Mouse (Mus musculus) MN1 (cell line): ENCODE measurements at regions not wholly inside any gene's neighbourhood (a gene's known extent, or its start where the extent isn't known, plus 50 kb on each side); places are given as distances from the start of the nearest gene placed in this dataset.
"Not testable (repeated sequence)": the region's sequence is repeated elsewhere in the genome, so short reads cannot be mapped to it uniquely, and the experiment has no call there.

Source experiments
- DNase-seq: peaks from one replicate; pipeline ENCODE4 v3.0.0-alpha.2; 2016; ENCODE audit warnings: low spot score

DNA sequence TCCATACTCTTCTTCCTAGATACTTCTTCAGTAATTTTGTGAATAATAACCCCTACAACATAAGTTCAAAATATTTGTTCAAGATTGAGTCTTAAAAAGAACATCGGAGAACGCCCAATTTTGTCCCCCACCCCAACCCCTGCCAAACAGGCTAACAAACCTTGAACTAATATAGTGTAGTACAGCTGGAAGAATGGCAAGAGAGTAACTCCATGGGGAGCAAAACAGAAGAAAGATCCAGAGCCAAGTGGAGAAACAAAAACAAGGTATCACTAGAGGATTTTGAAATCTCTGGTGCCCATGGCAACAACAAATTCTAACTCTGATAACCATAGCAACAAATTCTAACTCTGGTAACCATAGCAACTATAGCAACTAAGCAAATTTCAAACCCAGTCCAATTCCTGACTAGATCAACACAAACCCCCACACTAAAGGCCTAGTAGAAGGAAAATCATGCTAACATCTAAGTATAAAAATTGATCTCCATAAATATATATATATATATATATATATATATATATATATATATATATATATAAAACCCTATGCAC is 74.2 kb upstream of the Magee2 start:
- DNase-seq: no peak

DNA sequence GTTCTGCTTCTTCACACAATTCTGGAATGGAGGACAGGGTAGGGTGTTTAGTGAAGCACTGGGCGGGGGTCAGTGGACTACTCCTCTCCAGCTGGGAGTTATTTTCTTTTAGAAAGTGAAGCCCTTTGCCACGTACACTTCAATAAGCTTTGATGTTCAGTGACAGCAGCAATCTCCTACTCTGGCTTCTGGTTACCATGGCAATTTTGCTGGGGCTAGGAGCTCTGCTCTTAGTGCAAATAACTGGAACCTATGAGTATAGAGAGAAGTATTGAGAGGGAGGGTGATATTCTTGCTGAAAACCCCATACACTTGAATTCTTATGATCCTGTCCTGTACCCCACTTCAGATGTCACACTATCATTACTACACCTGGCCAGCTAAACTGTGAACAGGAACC is 94.5 kb upstream of the Magee2 start:
- no peak for DNase-seq

DNA sequence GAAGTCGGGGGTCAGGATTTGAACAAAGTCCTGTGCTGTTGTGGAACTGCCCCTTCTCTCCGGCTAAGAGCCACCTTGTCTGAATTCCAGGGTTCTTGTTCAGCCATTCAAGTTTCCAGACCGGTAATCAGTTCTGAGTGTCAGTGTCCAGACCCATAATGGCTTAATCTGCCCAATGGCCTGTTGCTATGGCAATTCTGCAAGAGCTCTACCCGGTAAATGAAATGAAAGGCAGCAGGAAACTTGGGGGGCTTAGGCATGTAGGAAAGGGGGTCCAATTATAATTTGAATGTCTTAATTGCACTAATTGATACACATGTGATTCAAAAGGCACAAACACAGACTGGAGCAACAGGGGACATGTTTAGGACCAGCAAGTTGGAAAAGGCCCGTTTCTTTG is 95.7 kb upstream of the Magee2 start:
- not testable (repeated sequence) for DNase-seq

DNA sequence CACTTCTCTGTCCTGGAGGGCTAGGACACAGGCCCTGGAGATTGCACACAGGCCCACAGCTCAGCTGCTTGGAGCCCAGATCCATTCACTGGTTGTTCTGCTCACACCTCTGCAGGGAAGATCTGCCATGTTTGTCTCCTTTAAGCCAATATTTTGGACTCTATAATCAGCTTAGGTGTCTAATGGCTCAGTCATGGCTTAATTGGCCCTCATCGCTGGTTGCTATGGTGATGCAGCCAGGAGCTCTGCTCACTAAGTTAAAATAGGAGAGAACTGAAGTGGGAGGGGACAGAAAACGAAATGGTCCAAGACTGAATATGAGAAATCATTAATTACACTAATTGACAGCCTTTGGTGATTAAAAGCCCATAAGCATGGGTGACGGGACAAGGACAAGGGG is 96.3 kb upstream of the Magee2 start:
- not testable (repeated sequence) for DNase-seq

DNA sequence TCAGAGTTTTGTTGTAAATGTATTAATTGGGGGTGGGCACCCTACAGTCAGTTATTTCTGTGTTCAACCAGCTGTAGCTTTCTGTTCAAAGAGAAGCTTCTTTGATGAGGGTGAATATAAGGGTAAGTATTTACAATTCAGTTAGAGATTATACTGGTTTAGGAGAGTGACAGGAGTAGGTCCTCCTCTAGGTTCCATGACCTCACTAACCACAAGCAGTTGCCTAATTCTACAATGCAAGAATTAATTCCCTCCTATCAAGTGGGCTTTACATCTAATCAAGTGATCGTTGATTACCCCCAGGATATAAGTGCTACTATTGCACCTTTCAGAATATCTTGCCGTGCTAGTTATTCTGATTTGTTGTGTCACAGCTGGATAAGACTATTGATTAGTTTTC is 101.1 kb upstream of the Pbdc1 start:
- no peak for DNase-seq

DNA sequence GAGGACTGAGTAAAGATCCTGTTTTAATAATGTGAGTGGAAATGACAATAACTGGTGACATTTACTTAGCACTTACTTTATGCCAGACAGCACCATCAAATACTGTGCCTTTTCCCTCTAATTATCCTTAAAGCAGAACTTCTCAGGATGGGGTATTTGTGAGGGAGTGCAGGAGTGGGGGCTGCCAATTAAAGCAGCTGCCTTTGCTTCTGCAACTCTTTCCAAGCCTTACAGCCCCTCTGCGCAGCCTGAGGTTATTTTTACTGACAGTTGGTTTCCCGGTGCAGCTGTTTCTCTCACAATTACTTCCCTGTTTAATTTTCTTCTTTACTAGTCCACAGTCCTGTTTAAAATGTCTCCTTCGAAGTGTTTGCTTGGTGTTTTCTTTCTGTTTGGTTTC is 76.3 kb upstream of the Pbdc1 start:
- no peak for DNase-seq

DNA sequence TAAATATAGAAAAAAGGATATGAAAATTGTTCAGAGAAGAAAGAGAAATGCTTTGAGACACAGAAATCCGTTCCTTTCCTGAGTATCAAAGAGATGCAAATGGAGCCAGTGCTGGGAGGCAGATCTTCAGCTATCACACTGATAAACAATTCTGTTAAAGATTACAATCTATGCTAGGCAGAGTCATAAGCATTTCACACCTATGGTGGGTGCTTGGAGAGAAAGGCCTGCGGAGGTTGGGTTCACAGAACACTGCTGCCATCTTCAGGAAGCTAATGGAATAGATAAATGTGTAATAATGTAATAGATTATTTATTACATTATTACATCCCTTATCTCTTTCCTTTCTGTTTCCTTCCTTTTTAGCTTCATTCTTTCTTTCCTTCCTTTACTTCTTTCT is 73.1 kb upstream of the Pbdc1 start:
- peak; percentile 12 for DNase-seq
